Mouse (Mus musculus): ENCODE data around the gene Chaf1b.

Gene Chaf1b

DNA sequence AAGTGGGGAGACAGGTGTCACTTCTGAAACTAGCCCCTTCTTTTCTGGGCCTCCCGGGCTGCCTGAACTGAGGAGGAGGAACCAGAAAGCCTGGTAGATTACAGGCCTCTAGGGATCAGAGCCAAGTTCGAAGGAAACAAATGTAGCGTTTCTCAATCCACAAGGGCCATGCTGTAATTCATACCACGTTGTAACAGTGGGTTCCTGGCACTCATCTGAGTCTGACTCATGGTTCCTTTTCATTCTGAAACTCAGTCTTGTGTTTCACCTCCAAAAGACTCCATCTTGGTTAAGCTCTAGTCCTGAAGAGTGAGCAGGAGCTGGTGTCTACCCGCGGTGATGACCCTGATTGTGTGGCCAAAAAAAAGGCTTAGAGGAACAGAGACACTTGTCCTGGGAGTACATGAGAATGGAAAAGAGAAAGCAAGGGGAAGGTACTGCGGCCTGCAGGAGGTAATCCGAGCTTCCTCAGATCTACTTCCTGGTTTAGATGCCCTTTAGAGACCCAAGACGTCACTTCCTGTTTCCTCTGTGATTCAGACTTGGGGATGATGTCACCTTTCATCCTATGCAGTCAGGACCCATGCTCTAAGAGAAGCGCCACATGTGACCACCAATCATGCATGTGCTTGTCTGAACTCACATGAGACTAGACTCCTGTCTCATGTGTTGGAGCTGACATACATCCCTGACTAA lies 30.3 kb downstream of the Chaf1b start:
- DNase-seq (ENCODE audit: low spot score) = no peak

DNA sequence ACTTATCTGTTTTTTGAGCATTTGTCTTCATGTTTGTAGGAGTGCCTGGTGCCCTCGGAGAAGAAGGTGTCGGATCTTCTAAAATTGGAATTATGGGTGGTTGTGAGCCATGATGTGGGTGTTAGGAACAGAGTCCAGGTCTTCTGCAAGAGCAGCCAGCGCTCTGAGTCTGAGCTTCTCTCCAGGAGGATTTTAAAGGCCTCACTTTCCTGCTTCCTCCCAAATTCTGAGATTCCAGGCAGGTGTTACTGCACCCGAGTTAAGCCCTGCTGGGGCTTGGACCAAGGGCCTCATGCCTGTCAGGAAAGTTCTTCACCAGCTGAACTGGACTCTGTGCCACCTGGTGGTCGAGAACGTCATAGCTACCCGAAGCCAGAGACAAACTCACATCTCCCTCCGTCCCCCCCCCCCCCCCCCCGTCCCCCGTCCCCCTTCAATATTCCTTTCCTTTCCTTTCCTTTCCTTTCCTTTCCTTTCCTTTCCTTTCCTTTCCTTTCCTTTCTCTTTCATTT lies 31.7 kb downstream of the Chaf1b start:
- DNase-seq (ENCODE audit: low spot score) = peak; percentile 61

DNA sequence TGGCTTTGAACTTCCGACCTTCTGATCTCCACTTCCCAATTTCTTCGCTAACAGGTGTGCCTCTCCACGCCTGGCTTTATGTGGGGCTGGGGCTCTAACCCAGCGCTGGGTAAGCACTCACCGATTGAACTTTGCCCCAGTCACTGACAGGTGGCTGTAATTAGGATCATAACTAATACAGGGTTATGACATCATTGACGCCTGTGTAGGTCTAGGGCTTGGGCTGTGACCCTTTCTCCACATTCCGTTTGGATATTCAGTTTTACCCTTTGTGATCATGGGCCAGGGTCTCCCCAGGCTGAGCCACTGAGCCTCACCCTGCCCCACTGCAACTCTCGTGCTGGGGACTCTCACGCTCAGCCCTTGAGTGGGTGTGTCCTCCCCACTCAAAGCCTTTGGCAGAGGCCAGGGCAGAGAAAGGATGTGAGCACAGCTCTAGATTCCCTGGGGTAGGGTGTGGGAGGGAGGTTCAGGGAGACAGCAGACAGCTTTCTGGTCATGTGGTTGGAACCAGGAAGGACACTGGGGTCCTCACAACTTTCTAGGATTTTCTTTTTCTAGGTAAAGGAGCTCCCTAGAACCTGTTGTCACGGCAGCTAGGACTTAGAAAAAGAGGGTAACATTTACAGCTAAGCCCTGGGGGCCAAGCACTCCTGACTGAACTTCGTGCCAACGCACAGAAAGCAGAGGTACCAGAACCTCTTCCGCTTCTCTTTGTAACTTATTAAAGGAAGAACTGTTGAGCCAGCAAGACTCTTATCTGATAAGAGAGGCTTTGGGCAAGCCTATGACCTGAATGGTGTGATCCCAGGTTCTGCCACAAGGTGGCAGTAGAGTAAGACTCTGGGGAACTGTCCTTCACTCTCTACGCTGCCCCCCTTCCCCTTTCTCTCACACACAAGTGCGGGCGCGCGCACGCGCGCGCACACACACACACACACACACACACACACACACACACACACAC lies 34.3 kb downstream of the Chaf1b start:
- DNase-seq (ENCODE audit: low spot score) = peak; percentile 95

DNA sequence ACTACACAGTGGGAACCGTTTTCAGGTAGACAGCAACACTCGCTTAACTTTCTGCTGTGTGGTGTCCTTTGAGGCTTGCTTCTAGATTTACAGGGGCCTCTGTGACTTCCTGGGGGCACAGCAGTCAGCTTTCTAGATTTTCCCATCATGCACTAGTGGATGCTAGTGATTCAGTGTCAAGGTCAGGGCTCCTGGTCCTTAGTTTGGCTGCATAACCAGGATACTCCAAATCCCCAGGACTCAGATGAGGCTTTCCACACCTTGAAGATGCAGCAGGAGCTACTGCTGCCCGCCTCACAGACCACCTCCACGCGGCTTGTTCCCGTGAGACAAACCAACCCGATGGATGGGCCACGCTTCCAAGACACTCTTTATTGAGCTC lies 35.0 kb downstream of the Chaf1b start:
- peak; percentile 53 for DNase-seq (ENCODE audit: low spot score)

DNA sequence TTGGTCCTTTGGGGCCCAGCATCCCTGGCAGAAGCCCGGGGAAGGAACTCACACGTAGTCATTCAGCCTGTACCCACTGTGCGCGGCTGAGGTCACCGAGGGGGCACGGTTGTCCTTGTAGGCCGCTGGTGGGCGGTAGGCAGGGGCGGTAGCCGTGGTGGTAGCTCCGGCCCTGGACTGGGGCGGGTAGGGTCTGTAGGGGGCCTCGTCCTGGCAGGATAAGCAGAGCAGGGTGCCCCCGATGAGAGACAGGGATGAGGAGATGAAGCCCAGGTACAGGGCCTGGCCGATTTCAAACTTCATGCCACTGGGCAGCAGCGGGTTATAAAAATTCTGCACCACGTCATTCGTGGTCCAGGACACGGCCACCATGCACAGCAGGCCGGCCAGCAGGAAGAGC lies 35.5 kb downstream of the Chaf1b start:
- DNase-seq (ENCODE audit: low spot score) = no peak

DNA sequence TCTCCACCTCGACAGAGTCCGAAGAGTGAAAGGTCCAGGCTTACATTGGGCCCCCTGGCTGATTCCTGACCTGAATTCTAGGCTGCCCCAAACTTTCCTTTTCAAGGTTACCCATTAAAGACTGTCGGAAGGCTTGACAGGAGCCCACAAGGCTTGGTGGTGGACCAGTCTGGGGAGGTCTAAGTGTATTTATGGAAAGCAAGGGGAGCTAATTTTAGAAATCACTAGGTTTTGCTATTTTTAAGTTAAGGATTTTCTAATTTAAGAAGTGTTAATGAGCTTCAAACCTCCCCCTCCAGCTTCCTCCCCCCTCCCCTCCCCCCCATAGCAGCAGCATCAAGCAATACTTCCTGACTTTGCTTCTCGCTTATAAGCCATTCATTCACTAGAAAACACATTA lies 37.0 kb downstream of the Chaf1b start:
- no peak for DNase-seq (ENCODE audit: low spot score)

DNA sequence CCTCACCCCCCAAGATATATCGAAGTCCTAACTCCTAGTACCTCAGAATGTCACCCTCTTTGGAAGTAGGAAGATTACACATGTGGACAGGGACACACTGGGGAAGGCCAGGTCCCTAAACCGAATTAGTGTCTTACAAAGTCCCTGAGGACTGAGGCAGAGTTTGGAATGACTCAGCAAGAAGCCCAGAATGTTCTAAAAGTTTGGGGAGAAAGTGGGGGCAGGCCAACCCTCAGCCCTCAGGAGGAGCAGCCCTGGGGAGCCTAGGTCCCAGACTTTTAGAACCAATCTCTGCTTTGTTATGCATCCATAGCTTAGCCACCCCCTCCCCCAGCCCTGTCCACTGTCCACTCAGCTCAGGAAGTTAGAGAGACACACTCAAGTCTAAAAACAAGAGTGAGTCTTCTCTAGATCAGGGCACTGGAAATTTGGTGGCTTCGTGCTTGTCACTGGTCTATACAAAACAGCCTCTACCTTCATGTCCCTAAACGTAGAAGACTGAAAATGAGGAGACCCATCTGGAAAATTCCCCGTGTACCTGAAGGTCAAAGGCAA lies 39.2 kb downstream of the Chaf1b start:
- DNase-seq (ENCODE audit: low spot score) = no peak

DNA sequence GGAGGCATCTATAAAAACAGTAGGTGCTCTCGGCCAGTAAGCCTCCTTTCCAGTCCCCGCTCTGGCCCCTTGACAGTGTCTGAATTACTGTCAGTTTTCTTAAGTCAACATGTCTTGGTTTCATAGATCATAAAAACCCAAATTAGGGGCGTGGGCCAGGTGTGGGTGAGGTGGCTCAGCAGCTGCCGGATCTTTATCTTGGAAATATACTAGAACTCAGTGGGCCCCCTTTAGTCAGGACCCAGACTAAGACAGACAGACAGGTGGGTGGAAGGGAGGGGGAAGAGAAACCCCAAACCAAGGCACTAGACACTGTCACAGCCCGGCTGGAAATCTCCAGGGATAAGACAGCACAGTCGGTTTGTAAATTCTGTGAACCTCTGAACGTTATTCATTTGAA lies 40.1 kb downstream of the Chaf1b start:
- DNase-seq (ENCODE audit: low spot score) = no peak

DNA sequence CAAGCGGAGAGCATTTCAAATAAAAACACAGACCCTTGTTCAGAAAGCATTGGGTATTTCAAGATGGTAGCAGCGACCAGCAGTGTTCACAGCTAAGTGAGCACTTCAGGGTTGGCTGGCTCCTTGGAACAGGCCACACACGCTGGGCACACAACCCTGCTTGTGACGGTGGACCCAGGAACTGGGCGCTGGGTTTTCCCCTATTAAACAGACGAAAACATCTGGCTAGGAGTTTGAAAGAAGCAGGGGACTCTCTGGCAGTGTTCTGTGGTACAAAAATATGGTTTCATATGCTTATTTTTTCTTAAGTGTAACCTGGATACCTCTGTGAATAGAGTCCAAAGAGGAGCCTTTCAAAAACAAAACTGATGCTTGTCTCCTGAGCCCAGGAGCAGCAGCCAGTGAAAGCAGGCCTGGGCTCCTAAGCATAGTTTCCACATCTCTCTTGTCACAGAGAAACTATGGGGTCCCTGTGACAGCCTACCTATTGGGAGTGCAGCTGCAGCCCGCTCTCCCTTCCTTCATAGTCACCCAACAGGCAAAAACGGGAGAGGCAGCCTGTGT lies 42.1 kb downstream of the Chaf1b start:
- DNase-seq (ENCODE audit: low spot score) = no peak

DNA sequence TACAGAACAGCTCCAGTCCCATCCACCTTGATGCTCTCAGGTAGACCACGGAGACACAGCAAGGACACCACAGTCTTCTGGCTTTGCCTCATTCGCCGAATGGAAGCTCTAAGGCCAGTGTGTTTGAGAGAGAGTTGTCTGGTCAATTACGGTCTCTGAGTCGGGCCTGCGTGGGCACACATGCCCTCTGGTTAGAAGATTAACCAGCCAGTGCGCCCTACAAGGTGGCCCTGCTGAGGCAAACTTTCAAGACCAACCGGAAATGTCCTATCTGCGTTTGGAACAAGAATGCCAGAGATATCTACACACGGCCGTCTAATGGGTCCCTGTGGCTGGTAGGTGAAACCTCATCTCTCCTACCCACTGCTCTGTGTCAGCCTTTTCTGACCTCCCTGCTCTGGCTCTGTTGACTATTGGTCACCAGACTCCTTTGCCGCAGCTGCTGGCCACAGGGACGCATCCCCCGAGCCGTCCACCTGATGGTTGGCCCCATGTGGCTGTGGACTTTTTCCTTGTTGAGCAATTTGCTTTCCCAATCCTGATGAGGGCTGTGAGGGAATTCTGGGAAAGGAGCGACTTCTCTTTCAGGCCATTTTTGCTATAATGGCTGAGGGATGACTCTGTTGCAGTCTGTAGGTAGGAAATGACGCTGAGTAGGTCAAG lies 45.8 kb downstream of the Chaf1b start:
- DNase-seq (ENCODE audit: low spot score) = no peak

DNA sequence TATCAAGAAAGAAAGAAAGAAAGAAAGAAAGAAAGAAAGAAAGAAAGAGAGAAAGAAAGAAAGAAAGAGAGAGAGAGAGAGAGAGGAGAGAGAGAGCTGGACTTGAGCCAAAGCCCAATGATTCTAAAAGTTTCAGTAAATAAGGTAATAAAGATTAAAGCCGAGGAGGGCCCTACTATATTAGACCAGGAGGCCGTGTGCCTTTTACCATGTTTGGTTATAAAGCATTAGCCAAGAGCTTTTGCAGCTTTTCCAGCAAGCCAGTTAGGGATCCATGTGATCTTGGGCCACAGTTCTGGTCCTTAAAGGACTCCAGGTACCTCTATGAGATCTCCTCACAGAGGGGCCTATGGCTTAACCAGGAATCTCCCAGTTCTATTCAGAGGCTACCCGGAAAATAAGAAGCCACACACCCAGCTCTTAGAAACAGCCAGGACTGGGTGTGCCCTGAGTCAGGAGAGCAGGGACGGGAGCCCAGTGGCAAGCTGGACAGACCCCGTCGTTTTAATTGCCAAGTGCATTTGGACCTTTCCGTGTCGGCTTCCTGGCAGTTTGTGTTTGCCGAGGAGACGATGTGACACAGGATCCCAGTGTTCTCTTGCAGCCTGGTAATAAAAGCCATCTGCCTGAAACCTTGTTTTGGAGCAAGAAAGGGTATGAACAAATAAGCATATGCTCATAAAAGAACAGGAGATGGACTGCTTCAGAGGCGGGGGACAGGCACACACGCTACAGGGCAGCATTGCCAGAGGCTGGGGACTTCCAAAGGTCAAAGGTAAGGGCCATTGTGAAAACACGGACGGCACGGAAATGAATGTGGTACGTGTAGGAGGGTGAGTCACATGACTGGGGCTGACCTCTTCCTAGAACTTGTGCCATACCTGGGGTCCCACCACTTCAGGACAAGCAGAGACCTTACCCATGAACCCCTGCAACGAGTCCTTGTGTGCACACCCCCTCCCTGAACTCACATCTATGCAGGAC lies 48.8 kb downstream of the Chaf1b start:
- DNase-seq (ENCODE audit: low spot score) = no peak

DNA sequence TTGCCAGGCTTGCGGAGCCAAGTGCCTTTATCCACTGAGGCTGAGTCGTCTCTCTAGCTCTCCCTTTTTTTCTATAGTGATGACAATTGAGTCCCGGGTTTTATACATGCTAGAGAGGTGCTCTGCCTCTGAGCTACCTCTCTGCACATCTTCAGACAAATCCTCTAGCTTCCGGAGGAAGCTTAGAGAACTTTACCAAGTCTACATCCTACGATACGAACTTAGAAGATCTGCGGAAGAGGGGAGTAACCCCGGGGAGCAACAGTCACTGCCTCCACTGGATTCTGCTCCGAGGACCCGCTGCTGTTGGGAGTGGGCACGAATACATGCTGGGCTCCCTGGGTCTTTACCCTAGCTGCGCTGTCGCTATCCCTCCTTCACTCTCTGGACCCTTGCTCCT lies 50.9 kb downstream of the Chaf1b start:
- no peak for DNase-seq (ENCODE audit: low spot score)

DNA sequence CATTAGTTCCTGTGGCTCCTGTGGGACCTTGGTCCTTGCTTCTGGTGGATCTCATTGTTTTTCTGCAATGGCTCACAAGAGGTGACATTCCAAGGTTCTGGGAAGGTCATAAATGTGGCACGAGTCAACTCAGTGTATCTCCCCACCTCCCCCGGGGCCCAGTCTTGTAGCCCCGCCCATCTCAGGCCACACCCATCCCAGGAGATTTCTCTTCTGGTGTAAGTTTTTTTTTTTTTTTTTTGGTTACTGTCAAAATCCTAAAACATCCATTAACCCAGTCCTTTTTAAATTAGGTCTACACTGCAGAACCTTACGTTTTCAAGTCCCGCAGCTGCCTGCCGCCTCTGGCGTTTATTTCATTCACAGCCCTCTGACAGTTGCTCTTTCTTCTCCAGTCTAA lies 51.3 kb downstream of the Chaf1b start:
- DNase-seq (ENCODE audit: low spot score) = no peak

DNA sequence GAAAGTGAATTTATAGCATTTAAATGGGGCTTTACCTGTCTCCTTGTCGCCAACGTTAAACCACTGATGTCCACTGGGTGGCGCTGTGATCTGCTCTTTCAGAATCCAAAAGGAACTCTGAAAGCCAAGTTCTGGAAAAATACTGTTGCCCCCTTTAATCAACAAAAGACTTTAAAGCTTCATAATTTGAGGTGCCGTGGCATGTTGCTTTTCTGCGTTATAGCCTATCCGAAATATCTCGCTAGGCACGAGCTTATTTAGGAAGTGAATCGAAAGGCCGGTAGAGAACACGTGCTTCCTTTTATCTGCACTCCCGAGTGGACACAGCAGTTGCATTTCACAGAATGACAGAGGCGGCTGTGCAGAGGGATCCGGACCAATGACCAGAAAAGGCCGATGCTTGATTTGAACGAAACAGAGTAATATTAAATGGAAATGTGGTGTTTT lies 54.7 kb downstream of the Chaf1b start:
- DNase-seq (ENCODE audit: low spot score) = peak; percentile 89

DNA sequence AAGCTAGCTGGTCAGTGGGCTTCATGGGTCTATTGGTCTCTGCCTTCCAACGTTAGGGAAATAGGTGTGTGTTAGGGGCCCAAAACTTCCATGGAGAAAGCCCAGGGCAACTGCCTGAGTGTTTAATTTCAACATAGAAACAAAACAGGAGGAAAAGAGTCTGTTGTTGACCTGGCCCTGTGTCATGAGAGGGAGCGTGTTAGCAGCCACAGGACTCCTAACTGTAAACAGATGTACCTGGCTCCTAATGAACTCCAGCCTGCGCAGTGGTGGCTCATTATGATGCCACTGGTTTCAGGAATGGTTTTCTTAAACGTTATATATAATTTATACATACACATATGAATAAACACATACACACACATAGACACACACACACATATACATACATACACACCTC lies 56.3 kb downstream of the Chaf1b start:
- no peak for DNase-seq (ENCODE audit: low spot score)

DNA sequence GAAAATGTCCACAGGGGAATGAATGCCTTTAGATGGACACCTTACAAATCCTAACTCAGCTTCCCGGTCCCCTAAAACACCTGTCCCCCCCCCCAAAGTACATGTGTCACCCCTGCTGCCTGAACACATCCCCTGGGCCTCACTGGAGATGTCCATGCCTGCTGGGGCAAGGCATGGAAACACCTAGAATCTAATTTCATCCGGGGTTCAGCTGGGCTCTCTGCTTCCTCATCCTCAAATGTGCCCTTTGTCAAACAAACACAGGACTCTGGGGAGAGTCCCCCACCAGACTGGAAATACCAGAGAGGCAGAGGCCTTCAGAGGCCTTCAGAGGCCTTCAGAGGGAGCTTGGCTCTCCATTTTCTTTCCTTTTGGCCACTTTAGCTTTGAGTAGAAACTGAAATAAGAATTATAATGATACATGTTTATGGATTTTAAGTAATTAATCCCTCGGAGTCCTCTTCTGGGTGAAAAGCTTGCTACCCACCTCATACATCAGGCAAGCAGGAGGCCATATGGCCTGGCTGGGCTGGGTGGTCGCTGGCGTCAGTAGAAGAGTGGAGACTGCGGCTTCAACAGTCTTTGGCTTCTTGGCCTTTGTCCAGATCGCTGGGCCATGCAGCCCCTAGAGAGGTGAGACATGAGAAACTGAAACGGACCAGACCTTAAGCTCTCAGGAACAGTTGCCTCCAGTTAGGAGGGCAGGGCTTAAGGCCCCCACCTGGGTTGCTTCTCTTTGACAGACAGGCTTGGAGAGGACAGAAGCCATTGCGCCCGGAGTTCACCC lies 58.3 kb downstream of the Chaf1b start:
- no peak for DNase-seq (ENCODE audit: low spot score)

DNA sequence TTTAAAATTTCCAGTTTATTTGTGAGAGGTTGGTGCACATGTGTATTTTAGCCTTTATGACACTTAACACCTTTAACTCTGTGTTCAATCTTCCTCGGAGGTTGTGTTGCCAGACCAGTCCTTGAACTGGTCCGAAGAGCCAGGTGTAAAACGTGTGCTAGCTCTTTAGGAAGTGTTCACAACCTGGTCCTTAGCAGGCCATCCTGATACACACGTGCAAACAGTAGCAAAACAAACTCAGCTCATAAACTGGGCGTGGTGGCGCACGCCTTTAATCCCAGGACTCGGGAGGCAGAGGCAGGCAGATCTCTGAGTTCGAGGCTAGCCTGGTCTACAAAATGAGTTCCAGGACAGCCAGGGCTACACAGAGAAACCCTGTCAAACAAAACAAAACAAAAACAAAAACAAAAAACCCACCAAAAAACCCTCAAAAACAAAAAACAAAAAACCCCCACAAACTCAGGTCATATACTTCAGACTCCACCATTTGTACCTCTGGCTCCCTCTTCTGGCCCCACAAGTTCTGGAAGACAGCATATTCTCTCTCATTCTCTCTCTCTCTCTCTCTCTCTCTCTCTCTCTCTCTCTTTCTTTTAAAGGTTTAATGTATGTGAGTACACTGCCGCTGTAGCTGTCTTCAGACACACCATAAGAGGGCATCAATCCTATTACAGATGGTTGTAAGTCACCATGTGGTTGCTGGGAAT lies 59.2 kb downstream of the Chaf1b start:
- DNase-seq (ENCODE audit: low spot score) = no peak

DNA sequence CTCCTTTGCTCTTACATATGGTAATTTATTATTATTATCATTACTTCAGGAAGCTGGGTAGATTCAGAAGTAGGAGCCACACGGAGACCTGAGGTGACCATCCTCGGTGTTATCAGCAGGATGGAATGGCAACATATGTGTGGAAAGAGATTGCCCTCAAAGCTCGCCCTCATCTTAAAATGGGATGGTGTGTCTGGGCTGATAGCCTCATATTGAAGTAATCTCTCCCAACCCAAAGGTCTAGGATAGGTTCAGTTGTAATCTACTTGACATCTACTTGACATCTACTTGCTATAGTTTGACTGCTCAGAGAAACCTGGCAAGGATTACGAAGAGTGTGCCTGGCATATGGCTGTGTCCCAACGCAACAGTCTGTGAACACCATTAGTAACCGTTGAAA lies 60.6 kb downstream of the Chaf1b start:
- DNase-seq (ENCODE audit: low spot score) = no peak

DNA sequence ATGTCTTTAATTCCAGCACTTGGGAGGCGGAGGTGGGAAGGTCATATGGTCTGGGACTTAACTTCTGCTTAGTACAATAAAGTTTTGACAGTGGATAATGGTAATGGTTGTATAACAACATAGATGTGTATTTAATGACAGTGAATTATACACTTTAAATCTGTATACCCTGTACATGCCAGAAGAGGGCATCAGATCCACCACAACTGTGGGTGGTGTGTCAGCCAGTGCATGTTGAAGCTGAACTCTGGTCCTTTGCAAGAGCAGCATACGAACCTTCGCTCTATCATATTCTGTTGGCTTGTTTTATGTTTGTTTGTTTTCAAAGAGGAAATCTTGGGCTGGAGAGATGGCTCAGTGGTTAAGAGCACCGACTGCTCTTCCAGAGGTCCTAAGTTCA lies 63.7 kb downstream of the Chaf1b start:
- DNase-seq (ENCODE audit: low spot score) = no peak
